Mouse (Mus musculus): ENCODE measurements around the gene Tubal3. TPM values are rescaled to one million over a fixed set of nuclear protein-coding genes. Genes with fewer than 3 reads are reported as not detected.

The Tubal3 gene
- total RNA-seq, 2 experiments from 2014 or later, result not detected

DNA sequence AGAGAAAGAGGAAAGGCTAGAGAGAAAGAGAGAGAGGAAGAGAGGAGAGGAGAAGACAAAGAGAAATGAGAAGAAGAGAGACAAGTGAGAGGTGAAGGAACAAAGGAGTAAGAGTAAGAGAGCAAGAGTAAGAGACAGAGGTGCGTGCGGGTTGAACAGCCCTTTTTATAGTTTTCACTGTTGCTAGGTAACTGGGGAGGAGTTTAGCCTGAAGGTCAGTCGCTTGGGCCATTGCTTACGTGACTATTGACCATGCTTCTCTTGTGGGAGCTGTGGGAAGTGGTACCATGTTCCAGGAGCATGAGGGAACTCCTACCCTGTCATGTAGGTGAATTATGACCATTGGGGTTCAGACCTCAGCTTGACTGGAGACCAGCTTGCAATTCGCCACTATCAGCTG lies 7.7 kb upstream of the Tubal3 start:
- no peak for ATAC-seq (replicated peaks; ENCODE audit: low FRiP score, poor library complexity, severe bottlenecking)

DNA sequence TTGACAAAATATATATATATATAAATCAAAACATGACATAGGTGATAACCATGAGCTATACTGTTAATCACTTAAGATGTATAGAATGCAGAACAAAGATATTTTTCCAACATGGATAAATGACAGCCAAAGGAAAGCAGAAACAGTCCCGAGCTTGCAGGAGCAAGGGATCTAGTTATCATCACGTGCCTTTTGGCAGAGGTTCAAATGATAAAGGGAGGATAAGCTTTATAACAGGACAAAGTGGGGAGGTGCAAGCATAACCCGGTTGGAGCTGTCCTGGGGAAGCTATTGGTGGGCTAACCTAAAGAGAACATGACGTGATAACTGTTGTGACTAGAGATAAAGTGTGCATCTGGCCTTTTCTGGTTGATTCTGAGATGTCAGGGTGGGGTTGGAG lies 4.6 kb upstream of the Tubal3 start:
- no peak for ATAC-seq (replicated peaks; ENCODE audit: low FRiP score, poor library complexity, severe bottlenecking)

DNA sequence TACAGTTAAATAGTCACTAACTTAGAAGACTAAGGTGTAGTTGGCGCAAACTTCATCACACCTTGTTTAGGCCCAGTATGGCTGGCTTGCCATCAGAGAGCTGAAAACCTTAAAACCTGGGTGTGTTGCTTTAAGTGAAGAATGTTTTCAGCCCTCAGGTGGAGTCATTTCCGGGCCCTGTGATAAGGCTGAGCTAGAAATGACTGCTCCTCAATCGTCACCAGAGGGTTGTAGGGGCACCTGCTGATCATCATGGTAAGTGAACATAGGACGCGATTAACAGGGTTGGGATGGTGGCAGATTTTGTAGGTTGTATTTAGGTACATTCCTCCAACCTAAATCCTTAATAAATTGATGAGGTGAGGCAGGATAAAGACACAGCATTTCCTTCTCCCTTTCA lies 6.4 kb downstream of the Tubal3 start:
- no peak for ATAC-seq (replicated peaks; ENCODE audit: low FRiP score, poor library complexity, severe bottlenecking)

DNA sequence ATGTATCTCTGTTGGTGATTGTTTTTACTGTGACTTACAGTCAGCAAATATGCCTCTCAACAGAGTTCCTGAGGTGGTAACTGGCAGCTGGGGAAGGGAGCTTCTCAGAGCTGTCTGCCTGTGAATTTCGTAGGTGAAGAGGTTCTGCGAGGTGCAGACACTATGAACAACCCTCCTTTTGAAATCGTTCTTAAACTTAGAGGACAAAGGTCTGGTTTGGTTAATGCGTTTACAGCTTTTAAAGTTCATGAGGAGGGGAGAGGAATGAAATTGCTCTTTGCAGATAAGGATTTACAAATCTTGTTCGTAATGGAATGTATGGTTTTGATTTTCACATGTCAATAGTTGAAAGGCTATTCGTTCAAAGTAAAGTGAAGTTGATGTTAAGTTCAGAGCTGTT lies 7.6 kb downstream of the Tubal3 start:
- ATAC-seq (replicated peaks; ENCODE audit: low FRiP score, poor library complexity, severe bottlenecking), result no peak

DNA sequence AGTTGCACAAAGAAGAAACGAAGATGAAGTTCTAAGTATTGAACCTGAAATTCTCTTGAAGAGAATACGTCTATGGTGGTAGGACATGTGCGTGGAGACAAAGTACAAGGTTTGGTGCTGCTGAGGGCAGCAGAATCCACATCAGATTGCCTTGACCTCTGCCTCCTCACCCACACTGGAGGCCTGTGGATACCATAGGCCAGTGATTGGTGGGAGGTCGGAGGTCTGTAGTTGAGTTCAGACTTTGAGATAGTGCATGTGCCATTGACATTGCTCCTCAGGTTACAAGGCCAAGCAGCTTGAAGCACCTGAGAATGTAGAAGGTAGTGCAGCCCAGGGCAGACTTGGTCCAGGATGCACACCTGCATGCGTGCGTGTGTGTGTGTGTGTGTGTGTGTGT lies 8.0 kb downstream of the Tubal3 start:
- no peak for ATAC-seq (replicated peaks; ENCODE audit: low FRiP score, poor library complexity, severe bottlenecking)

DNA sequence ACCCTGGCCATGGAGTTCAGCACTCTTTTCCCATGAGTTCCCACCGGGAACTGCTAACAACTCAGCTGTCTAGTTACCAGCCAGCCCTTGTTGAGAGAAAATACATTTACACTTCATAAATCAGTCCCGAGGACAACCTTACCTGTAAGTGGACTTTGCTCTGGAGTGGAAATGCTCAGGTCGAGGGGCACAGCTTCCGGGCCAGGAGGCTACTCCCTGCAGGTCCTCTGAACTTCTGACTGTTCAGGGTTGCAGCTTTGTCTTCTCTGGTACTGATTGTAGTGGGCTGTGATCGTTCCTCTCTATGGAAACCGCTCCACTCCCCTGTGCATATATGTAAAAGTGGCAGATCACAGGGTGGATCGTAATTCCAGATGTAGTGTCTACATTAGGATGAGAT lies 26.6 kb downstream of the Tubal3 start:
- ATAC-seq (replicated peaks; ENCODE audit: low FRiP score, poor library complexity, severe bottlenecking), result no peak

DNA sequence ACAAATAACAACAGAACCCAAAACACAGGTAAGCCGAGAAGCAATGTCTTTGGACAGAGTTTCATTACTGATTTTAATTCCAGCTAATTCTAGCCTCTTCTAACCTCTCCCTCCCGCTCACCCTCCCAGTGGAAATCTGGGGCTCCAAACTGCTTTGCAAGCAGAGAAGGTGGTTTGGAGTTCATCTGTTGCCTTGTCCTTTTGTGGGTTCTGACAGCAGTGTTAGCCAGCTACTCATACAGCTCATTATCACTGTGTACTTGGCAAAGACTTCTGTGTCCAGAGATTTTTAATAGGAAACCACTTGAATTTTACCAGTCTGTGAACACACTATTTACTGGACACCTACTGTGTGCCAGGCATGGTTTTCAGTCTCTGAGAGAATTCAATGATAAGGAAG lies 27.2 kb downstream of the Tubal3 start, which contains the start of gene Ucn3:
Gene Ucn3 (minus strand): TSS at position 101 of the 400 bp plus-strand sequence.
- no peak for ATAC-seq (replicated peaks; ENCODE audit: low FRiP score, poor library complexity, severe bottlenecking)

DNA sequence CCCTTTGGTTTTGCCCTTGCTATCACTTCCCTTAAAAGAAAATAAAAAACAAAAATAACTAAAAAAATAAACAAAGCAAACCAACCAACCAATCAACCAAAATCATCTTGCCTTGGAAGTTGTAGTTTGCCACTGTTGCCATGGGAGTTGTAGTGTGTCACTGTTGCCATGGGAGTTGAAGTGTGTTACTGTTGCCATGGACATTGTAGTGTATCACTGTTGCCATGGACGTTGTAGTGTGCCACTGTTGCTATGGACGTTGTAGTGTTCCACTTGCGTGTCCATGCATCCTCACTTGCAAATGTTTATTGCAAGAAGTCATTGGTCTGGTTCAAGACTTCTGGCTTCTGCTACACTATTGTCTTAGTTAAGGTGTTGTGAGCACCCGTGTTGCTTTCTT lies 29.2 kb downstream of the Tubal3 start:
- ATAC-seq (replicated peaks; ENCODE audit: low FRiP score, poor library complexity, severe bottlenecking), result no peak

DNA sequence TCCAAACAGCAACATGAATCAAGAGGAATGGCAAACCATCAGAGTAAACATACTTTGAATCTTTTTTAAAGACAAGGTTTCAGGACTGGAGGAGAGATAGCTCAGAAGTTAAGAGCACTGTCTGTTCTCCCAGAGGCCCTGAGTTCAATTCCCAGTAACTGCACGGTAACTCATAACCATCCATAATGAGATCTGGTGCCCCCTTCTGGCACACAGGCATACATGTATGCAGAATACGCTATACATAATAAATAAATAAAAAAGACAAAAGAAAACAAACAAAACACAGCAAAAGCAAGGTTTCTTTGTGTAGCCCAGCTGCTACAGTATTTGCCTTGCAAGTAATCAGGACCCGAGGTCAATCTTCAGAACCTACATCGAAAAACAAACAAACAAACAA lies 31.4 kb downstream of the Tubal3 start:
- no peak for ATAC-seq (replicated peaks; ENCODE audit: low FRiP score, poor library complexity, severe bottlenecking)

DNA sequence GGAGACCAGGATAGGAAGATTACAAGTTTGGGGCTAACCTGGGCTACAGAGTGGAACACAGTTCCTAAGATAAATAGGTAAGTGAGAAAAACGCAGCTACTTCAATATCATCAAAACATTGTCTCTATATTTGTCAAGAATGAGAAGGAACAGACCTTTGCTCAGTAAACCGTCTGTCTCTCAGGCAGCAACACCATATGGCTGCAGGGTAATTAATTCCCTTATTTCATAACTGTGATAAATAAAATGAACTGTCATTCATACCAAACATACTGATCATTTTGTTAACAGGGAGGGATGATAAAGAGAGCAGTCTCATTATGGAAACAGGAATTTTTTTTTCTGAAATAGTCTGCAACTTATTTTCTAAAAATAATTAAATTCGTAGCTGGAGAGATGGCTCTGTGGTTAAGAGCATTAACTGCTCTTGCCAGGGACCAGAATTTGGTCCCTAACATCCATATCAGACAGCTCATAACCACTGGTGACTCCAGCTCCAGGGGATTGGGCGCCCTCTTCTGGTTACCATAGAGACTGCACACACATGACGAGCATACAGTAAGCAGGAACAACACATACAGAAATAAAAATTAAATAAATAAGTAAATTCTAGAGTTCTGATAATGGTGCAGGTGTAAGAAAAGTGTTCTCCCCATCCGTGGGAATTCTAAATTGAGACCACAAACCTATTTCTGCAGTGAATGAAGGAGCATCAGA lies 33.3 kb downstream of the Tubal3 start:
- no peak for ATAC-seq (replicated peaks; ENCODE audit: low FRiP score, poor library complexity, severe bottlenecking)

DNA sequence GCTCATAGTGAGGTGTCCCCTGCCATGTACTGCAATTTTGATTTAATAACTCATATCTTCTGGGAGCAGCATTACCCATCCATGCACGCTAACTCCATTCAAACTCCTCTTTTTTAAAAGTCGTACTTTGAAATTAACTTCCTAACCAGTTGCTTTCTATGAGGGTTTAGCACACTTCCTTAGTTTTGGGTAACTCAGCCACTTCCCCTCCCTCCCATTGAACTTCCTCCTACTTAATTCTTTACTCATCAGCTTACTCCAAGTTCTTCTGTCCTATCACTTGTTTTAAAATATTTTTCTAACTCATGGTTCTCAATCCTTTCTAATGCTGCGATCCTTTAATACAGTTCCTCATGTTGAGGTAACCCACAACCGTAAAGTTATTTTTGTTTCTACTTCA lies 50.8 kb downstream of the Tubal3 start:
- no peak for ATAC-seq (replicated peaks; ENCODE audit: low FRiP score, poor library complexity, severe bottlenecking)

Other genes with a start within 250 kb of the Tubal3 start
- gene Calml3, start 114.0 kb upstream of the Tubal3 start, total RNA-seq (2015; ENCODE audit: low replicate concordance), result not detected in 2 replicates
- not detected in 2 replicates for gene Calml3, start 114.0 kb upstream of the Tubal3 start, total RNA-seq (2017; ENCODE audit: low replicate concordance)
- not detected in 2 replicates for gene Calm4, start 80.5 kb upstream of the Tubal3 start, total RNA-seq (2015; ENCODE audit: low replicate concordance)
- not detected in 2 replicates for gene Calm4, start 80.5 kb upstream of the Tubal3 start, total RNA-seq (2017; ENCODE audit: low replicate concordance)
- not detected in 2 replicates for gene Calm5, start 64.1 kb upstream of the Tubal3 start, total RNA-seq (2015; ENCODE audit: low replicate concordance)
- gene Calm5, start 64.1 kb upstream of the Tubal3 start, total RNA-seq (2017; ENCODE audit: low replicate concordance), result not detected in 2 replicates
- 13.4 and 17.8 TPM in 2 replicates for gene Net1, start 54 bp upstream of the Tubal3 start, total RNA-seq (2015; ENCODE audit: low replicate concordance)
- 21.0 and 42.0 TPM in 2 replicates for gene Net1, start 54 bp upstream of the Tubal3 start, total RNA-seq (2017; ENCODE audit: low replicate concordance)
- not detected in 2 replicates for gene Ucn3, start 27.1 kb downstream of the Tubal3 start, total RNA-seq (2015; ENCODE audit: low replicate concordance)
- gene Ucn3, start 27.1 kb downstream of the Tubal3 start, total RNA-seq (2017; ENCODE audit: low replicate concordance), result not detected in 2 replicates
- not detected in 2 replicates for gene Akr1c14, start 130.7 kb downstream of the Tubal3 start, total RNA-seq (2015; ENCODE audit: low replicate concordance)
- gene Akr1c14, start 130.7 kb downstream of the Tubal3 start, total RNA-seq (2017; ENCODE audit: low replicate concordance), result not detected in 2 replicates
- gene Akr1c18, start 232.4 kb downstream of the Tubal3 start, total RNA-seq (2015; ENCODE audit: low replicate concordance), result not detected in 2 replicates
- gene Akr1c18, start 232.4 kb downstream of the Tubal3 start, total RNA-seq (2017; ENCODE audit: low replicate concordance), result not detected in 2 replicates

Measured in erythroblast, adult 5-6 weeks (primary cell).